Mouse (Mus musculus) lung, postnatal 0 days (tissue): ENCODE measurements at regions not wholly inside any gene's neighbourhood (a gene's known extent, or its start where the extent isn't known, plus 50 kb on each side); places are given as distances from the start of the nearest gene placed in this dataset.

Source experiments
- ATAC-seq: fragments of 200-750 bp; cut with Nextera tagmentation; 2 replicates; pipeline ENCODE4 v1.8.0; 2017; ENCODE audit warnings: moderate library complexity
- DNase-seq: peaks from one replicate; pipeline ENCODE4 v3.0.0-alpha.2; 2016; ENCODE audit warnings: low spot score
- H3K27ac ChIP-seq: fragments of 300-500 bp; sonication (generic); 2 replicates; pipeline ENCODE4 v1.5.1; 2014; ENCODE audit warnings: antibody characterized with exemption, mild to moderate bottlenecking, low read length, mixed read lengths
- H3K27me3 ChIP-seq: fragments of 300-500 bp; sonication (generic); replicated peaks from 2 replicates; pipeline ENCODE4 v1.6.1; 2014; ENCODE audit warnings: low read length, mixed read lengths; ENCODE audit not compliant: insufficient read depth
- H3K36me3 ChIP-seq: fragments of 300-500 bp; sonication (generic); 2 replicates; pipeline ENCODE4 v1.6.1; 2014; ENCODE audit warnings: low read length, mixed read lengths; ENCODE audit not compliant: insufficient read depth
- H3K4me1 ChIP-seq: fragments of 300-500 bp; sonication (generic); 2 replicates; pipeline ENCODE4 v1.6.1; 2014; ENCODE audit warnings: antibody characterized with exemption, low read depth, low read length, mixed read lengths; ENCODE audit not compliant: insufficient read depth
- H3K4me2 ChIP-seq: fragments of 300-500 bp; sonication (generic); replicated peaks from 2 replicates; pipeline ENCODE4 v1.6.1; 2014; ENCODE audit warnings: low read depth, mild to moderate bottlenecking, low read length, moderate library complexity, mixed read lengths
- H3K4me3 ChIP-seq: fragments of 300-500 bp; sonication (generic); 2 replicates; pipeline ENCODE4 v1.5.1; 2014; ENCODE audit warnings: low read depth, low read length
- H3K9ac ChIP-seq: fragments of 300-500 bp; sonication (generic); replicated peaks from 2 replicates; pipeline ENCODE4 v1.6.1; 2014; ENCODE audit warnings: low read depth, mild to moderate bottlenecking
- H3K9me3 ChIP-seq: fragments of 300-500 bp; sonication (generic); 2 replicates; pipeline ENCODE4 v1.6.1; 2016; ENCODE audit warnings: low read length, mixed read lengths
- CTCF ChIP-seq: IDR thresholded peaks from 2 replicates; pipeline ENCODE4 v1.5.1; 2016; ENCODE audit warnings: antibody characterized with exemption, mild to moderate bottlenecking
- EP300 ChIP-seq: IDR thresholded peaks from 2 replicates; pipeline ENCODE4 v1.6.1; 2016; ENCODE audit warnings: antibody characterized with exemption, mild to moderate bottlenecking, control low read depth
- WGBS: fragments of 180-500 bp; shearing (Covaris S2); extraction: QIAGEN DNeasy Blood & Tissue Kit; methylation state at CpG from one replicate; pipeline ENCODE4 v1.1.7; 2014; 5-methylcytosine and 5-hydroxymethylcytosine counted together

DNA sequence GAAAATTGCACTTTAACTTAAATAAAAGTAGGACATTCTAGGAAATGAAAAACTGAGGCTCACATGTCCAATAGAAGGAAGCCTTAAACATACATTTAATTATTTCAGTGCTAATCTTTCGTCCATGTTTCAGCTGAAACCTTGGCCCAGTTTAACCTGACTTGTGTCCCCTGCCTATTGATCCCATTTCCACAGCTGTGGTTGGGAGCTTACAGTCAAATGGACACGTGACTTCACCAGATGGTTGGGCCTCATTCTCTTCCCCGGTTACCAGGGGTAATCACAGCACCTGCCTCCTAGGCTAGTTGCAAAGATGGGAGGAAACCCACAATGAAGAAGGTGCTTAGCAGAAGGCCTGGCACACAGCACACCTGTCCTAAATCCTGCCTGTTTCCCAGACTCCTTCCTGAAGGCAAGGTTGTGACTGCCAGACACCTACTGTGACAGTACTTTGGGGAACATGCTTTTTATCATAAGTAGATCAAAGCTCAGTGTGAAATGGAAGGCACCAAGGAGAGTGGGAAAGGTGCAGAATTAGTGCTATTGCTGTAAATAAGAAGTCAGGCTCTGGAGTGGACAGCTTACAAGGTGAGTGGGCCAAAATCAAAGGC, 52.4 kb upstream of the Gadd45a start:
- Histone ChIP-seq H3K4me1 (no peaks in the 10 kb centered on the region), H3K27me3 (no peaks in the 10 kb centered on the region), H3K36me3 (no peaks in the 10 kb centered on the region), H3K4me2 (no peak overlapping the region), H3K9me3 (no peaks in the 10 kb centered on the region), H3K27ac (no peak overlapping the region), H3K4me3 (no peak overlapping the region), H3K9ac (no peak overlapping the region)
- WGBS: 75% methylated on average over 3 of the region's 3 CpGs
- no peak for DNase-seq
- TF ChIP-seq EP300 (no peak), CTCF (no peak)
- ATAC-seq: no peak

DNA sequence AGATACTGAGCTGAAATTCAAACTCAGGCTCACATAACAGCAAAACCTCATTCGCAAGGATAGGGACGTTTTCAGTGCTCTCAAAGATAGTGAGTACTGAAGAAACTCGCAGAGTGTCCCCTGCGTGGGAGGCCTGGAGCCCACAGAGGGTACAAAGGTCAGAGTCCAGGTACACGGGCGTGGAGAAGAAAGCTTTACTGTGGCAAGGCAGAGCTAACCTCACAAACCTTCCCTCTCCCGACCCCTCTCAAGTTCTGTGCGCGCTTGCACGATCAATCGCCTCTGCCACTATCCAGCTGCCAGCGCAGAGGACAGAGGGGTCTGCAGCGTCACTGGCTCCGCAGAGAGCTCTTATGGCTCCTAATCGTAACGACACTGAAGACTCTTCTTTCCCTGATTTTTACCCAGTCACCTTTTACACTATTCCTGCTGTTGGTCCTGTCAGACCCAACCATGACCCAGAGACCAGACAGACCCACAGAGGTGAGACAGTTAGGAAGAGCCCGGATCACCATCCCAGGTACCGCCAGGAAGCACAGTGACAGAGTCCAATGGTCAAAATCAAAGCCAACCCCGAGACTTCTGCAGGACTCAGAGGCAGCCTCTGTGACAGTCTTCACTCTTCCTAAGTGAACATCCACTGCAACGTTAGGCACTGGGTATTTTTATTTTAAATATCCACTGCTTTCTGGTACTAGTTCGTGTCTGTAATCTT, 51.6 kb upstream of the Gadd45a start:
- DNase-seq: no peak
- WGBS: 66% methylated on average over 21 of the region's 21 CpGs
- no peaks in the 10 kb centered on the region for H3K9me3 ChIP-seq
- no peak overlapping the region for H3K9ac ChIP-seq
- no peaks in the 10 kb centered on the region for H3K4me1 ChIP-seq
- TF ChIP-seq EP300 (no peak), CTCF (no peak)
- H3K27me3 ChIP-seq: no peaks in the 10 kb centered on the region
- H3K4me3 ChIP-seq: no peak overlapping the region
- H3K4me2 ChIP-seq: no peak overlapping the region
- H3K27ac ChIP-seq: no peak overlapping the region
- ATAC-seq: no peak
- no peaks in the 10 kb centered on the region for H3K36me3 ChIP-seq

DNA sequence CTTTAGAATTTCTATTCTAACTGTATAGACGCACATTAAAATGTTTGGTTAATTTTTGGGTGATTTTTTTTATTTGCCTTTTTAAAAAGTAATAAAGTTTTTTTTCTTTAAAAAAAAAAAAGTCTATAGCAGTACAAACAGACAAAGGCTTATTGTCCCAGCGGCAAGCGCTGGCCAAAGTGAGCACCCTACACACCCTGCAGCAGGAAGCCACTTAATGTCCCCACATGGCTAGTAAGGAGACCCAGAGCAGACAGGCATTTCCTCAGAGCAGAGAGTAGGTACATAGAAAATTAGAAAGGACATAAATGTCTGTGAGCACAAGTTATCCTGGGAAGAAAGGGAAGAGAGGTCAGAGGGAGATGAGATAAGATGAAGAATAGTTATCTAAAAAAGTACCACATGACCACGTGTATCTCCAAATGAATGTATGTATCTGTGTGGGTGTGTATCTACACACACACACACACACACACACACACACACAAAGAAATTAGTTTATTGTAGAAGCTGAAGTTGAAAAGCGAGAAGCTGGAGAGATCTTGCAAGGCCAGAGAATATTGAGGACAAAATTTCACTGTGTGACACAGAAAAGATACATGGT, 50.7 kb upstream of the Gadd45a start:
- H3K27ac ChIP-seq: no peak overlapping the region
- no peaks in the 10 kb centered on the region for H3K9me3 ChIP-seq
- 49% methylated on average over 5 of the region's 5 CpGs for WGBS
- no peak overlapping the region for H3K4me3 ChIP-seq
- H3K27me3 ChIP-seq: no peaks in the 10 kb centered on the region
- H3K9ac ChIP-seq: no peak overlapping the region
- no peaks in the 10 kb centered on the region for H3K4me1 ChIP-seq
- TF ChIP-seq CTCF: no peak
- no peak for TF ChIP-seq EP300
- H3K4me2 ChIP-seq: no peak overlapping the region
- ATAC-seq: no peak
- H3K36me3 ChIP-seq: no peaks in the 10 kb centered on the region
- no peak for DNase-seq

DNA sequence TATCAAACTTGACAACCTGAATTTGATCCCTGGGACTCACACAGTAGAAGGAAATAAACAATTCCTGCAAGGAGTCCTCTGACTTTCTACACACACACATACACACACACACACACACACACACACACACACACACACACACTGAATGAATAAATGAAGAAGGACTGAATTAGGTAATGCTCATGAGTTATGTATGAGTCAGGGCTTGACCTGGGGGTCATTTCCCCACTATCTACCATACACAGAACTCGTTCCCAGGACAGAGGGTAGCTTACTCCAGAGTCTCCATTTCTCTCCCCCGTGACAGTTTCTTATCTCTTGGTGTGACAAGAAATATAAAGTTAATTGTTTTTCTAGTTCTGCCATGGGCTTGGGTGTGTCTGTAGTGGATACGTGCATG, 50.1 kb upstream of the Gadd45a start:
- Histone ChIP-seq H3K27me3 (no peaks in the 10 kb centered on the region), H3K9me3 (no peaks in the 10 kb centered on the region), H3K9ac (no peak overlapping the region), H3K4me2 (no peak overlapping the region), H3K4me3 (no peak overlapping the region), H3K4me1 (no peaks in the 10 kb centered on the region), H3K36me3 (no peaks in the 10 kb centered on the region), H3K27ac (no peak overlapping the region)
- 23% methylated on average over 3 of the region's 3 CpGs for WGBS
- DNase-seq: no peak
- no peak for ATAC-seq
- no peak for TF ChIP-seq CTCF
- no peak for TF ChIP-seq EP300
